Mouse (Mus musculus): ENCODE measurements around the gene Psmg4. TPM values are rescaled to one million over a fixed set of nuclear protein-coding genes. Genes with fewer than 3 reads are reported as not detected.
A peak's percentile ranks its signal among the peaks of the same experiment; 100 is the strongest.

Gene Psmg4
- total and polyA plus RNA-seq, 2 experiments = 44.0 to 60.9 TPM

GRCm38 (mm10) chr13:34120536-34120935, 42.2 kb upstream of the Psmg4 start:
- no peak overlapping the region for H3K4me3 ChIP-seq (ENCODE audit: insufficient read depth, low read depth, low read length)
- no peak for DNase-seq (ENCODE audit: extremely low read depth, low read depth, low spot score)
- H3K79me2 ChIP-seq (ENCODE audit: control insufficient read depth, insufficient read depth, low read length) = no peaks in the 10 kb centered on the region
- H3K27ac ChIP-seq (replicated peaks; ENCODE audit: insufficient read depth, low read depth, low read length) = no peak overlapping the region
- no peaks in the 10 kb centered on the region for H3K27me3 ChIP-seq (ENCODE audit: control insufficient read depth, insufficient read depth, low read length)
- no peak for TF ChIP-seq CTCF (IDR thresholded peaks at IDR 0.05; ENCODE audit: low read depth, low read length)
- no peak for TF ChIP-seq POLR2A (IDR thresholded peaks at IDR 0.05; ENCODE audit: extremely low read depth, insufficient read depth, low read length)
- H3K4me1 ChIP-seq (ENCODE audit: control insufficient read depth, insufficient read depth, low read length) = no peaks in the 10 kb centered on the region
- WGBS = 94% methylated on average over 2 of the region's 2 CpGs
- no peaks in the 10 kb centered on the region for H3K36me3 ChIP-seq (ENCODE audit: control insufficient read depth, insufficient read depth, low read length)
- no peak overlapping the region for H3K9ac ChIP-seq (ENCODE audit: low read depth, low read length)

GRCm38 (mm10) chr13:34125711-34126110, 37.1 kb upstream of the Psmg4 start:
- Histone ChIP-seq H3K27me3 (ENCODE audit: control insufficient read depth, insufficient read depth, low read length) (no peaks in the 10 kb centered on the region; the same call in 1 of the 2 replicates), H3K4me3 (ENCODE audit: insufficient read depth, low read depth, low read length) (no peak overlapping the region), H3K9ac (ENCODE audit: low read depth, low read length) (no peak overlapping the region), H3K79me2 (ENCODE audit: control insufficient read depth, insufficient read depth, low read length) (no peaks in the 10 kb centered on the region), H3K36me3 (ENCODE audit: control insufficient read depth, insufficient read depth, low read length) (no peaks in the 10 kb centered on the region), H3K4me1 (ENCODE audit: control insufficient read depth, insufficient read depth, low read length) (peaks cover 8% of the 10 kb centered on the region; the same call in 1 of the 2 replicates), H3K27ac (replicated peaks; ENCODE audit: insufficient read depth, low read depth, low read length) (no peak overlapping the region)
- TF ChIP-seq POLR2A (IDR thresholded peaks at IDR 0.05; ENCODE audit: extremely low read depth, insufficient read depth, low read length) (no peak), CTCF (IDR thresholded peaks at IDR 0.05; ENCODE audit: low read depth, low read length) (no peak)
- DNase-seq (ENCODE audit: extremely low read depth, low read depth, low spot score) = no peak
- WGBS = 71% methylated on average over 4 of the region's 4 CpGs

DNA sequence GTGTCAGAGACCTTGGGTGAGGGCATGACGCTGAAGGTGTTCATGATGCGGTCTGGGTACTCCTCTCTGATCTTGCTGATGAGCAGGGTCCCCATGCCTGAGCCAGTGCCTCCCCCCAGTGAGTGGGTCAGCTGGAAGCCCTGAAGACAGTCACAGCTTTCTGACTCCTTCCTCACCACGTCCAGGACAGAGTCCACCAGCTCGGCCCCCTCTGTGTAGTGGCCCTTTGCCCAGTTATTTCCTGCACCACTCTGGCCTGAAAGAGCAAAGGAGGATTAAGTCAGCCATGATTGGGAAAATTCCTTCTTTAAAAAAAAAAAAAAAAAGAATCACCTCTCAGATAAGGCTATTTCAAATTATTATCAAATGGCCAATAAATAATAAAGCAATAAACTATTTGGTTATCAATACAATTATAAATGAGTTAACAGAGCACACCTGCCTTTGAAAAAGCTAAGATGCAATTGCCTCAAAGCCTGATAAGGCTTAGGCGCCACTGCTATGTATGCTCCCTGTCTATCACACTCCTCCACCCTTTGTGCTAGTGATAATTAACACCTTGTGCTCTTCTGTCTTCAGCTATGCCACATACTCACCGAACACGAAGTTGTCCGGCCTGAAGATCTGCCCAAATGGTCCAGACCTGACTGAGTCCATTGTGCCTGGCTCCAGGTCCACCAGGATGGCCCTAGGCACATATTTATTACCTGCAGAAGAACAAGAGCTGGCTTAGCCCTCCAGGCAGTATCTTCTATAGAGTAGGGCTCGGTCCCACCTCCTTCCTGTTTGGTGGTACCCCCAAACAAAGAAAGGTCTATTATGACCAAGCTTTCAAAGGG, 34.3 kb upstream of the Psmg4 start:
- Histone ChIP-seq H3K4me1 (ENCODE audit: control insufficient read depth, insufficient read depth, low read length) (peaks cover 8% of the 10 kb centered on the region; the same call in 1 of the 2 replicates), H3K79me2 (ENCODE audit: control insufficient read depth, insufficient read depth, low read length) (no peaks in the 10 kb centered on the region), H3K36me3 (ENCODE audit: control insufficient read depth, insufficient read depth, low read length) (no peaks in the 10 kb centered on the region), H3K27ac (replicated peaks; ENCODE audit: insufficient read depth, low read depth, low read length) (no peak overlapping the region), H3K27me3 (ENCODE audit: control insufficient read depth, insufficient read depth, low read length) (peaks cover 11% of the 10 kb centered on the region; the same call in 1 of the 2 replicates), H3K9ac (ENCODE audit: low read depth, low read length) (no peak overlapping the region), H3K4me3 (ENCODE audit: insufficient read depth, low read depth, low read length) (no peak overlapping the region)
- TF ChIP-seq POLR2A (IDR thresholded peaks at IDR 0.05; ENCODE audit: extremely low read depth, insufficient read depth, low read length) = no peak
- no peak for TF ChIP-seq CTCF (IDR thresholded peaks at IDR 0.05; ENCODE audit: low read depth, low read length)
- no peak for DNase-seq (ENCODE audit: extremely low read depth, low read depth, low spot score)
- 92% methylated on average over 9 of the region's 9 CpGs for WGBS

GRCm38 (mm10) chr13:34129485-34130225, 33.1 kb upstream of the Psmg4 start:
- no peak for TF ChIP-seq POLR2A (IDR thresholded peaks at IDR 0.05; ENCODE audit: extremely low read depth, insufficient read depth, low read length)
- no peak for TF ChIP-seq CTCF (IDR thresholded peaks at IDR 0.05; ENCODE audit: low read depth, low read length)
- Histone ChIP-seq H3K27ac (replicated peaks; ENCODE audit: insufficient read depth, low read depth, low read length) (no peak overlapping the region), H3K27me3 (ENCODE audit: control insufficient read depth, insufficient read depth, low read length) (peaks cover 15% of the 10 kb centered on the region; the same call in 1 of the 2 replicates), H3K36me3 (ENCODE audit: control insufficient read depth, insufficient read depth, low read length) (no peaks in the 10 kb centered on the region), H3K4me3 (ENCODE audit: insufficient read depth, low read depth, low read length) (peak overlapping the region; percentile 50), H3K79me2 (ENCODE audit: control insufficient read depth, insufficient read depth, low read length) (no peaks in the 10 kb centered on the region), H3K9ac (ENCODE audit: low read depth, low read length) (no peak overlapping the region; the same call in 1 of the 2 replicates), H3K4me1 (ENCODE audit: control insufficient read depth, insufficient read depth, low read length) (peaks cover 8% of the 10 kb centered on the region; the same call in 1 of the 2 replicates)
- 4% methylated on average over 31 of the region's 31 CpGs for WGBS
- no peak for DNase-seq (ENCODE audit: extremely low read depth, low read depth, low spot score)

GRCm38 (mm10) chr13:34130226-34130731, 32.5 kb upstream of the Psmg4 start, which contains the start of gene Tubb2b:
TSS of gene Tubb2b (minus strand) at chr13:34130466.
- whole genome bisulfite sequencing = 3% methylated on average over 26 of the region's 26 CpGs
- H3K79me2 ChIP-seq (ENCODE audit: control insufficient read depth, insufficient read depth, low read length) = no peaks in the 10 kb centered on the region
- peaks cover 15% of the 10 kb centered on the region; the same call in 1 of the 2 replicates for H3K27me3 ChIP-seq (ENCODE audit: control insufficient read depth, insufficient read depth, low read length)
- TF ChIP-seq POLR2A (IDR thresholded peaks at IDR 0.05; ENCODE audit: extremely low read depth, insufficient read depth, low read length) = no peak
- TF ChIP-seq CTCF (IDR thresholded peaks at IDR 0.05; ENCODE audit: low read depth, low read length) = no peak
- H3K27ac ChIP-seq (replicated peaks; ENCODE audit: insufficient read depth, low read depth, low read length) = no peak within 1 kb of the TSS
- peaks cover 8% of the 10 kb centered on the region; the same call in 1 of the 2 replicates for H3K4me1 ChIP-seq (ENCODE audit: control insufficient read depth, insufficient read depth, low read length)
- no peak within 1 kb of the TSS; the same call in 1 of the 2 replicates for H3K9ac ChIP-seq (ENCODE audit: low read depth, low read length)
- no peaks in the 10 kb centered on the region for H3K36me3 ChIP-seq (ENCODE audit: control insufficient read depth, insufficient read depth, low read length)
- no peak for DNase-seq (ENCODE audit: extremely low read depth, low read depth, low spot score)
- H3K4me3 ChIP-seq (ENCODE audit: insufficient read depth, low read depth, low read length) = peak within 1 kb of the TSS; percentile 50
